Mouse (Mus musculus): ENCODE results near the gene Nptx1. TPM values are rescaled to one million over a fixed set of nuclear protein-coding genes. Genes with fewer than 3 reads are reported as not detected.

Nptx1 gene
- total RNA-seq, 2 experiments from 2014 or later, result 492 to 504 TPM

DNA sequence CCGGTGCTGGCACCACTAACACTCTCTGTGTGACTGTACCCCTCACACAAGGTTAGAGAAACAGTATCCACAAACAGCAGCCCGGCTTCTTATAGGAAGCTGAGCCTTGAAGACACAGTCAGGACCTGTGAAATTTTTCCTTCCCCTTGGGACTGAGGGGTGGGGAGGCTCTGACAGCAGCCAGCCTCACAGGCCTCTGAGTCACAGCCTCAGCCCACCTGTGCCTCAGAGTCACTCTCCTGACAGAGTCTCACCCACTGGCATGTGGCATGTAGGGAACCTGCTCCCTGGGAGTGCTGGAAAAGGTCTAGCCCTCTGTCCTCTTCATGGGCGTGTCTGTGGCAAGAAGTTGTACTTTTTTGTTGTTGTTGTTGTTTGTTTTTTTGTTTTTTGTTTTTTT is 3.9 kb upstream of the Nptx1 start:
- no peak for DNase-seq (ENCODE audit: low spot score in 2 of 2)

GRCm38 (mm10) chr11:119550546-119551335 is 3.2 kb upstream of the Nptx1 start:
- DNase-seq (ENCODE audit: low spot score in 2 of 2), result peak in 1 of 2 experiments; percentile 53

DNA sequence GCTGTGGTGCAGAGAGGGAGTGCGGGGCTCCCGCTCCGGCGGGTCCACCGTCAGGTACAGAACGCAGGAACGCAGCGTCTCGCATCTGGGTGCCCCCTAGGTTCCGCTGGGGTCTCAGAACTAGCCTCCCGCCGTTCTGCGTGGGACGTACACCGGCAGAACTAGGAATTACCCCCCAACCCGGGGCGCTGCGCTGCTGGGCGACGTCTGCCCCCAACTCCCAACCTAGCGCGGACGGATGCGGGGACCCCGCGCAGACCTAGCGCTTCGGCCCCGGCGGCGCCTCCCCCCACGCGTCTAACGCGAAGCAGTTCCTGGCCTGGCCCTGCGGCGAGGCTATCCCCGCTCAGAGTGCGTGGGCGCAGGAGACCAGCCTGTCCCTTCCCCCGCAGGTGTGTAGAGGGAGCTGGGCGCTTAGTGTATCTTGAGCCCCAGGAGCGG is 1.8 kb upstream of the Nptx1 start:
- DNase-seq (ENCODE audit: low spot score in 2 of 2), result peak in 1 of 2 experiments; percentile 44

- peak in 1 of 2 experiments; percentile 43 for DNase-seq (ENCODE audit: low spot score in 2 of 2)
Observed at GRCm38 (mm10) chr11:119548741-119549370, 1.3 kb upstream of the Nptx1 start.

- DNase-seq (ENCODE audit: low spot score in 2 of 2), result peak in 1 of 2 experiments; percentile 38
Observed at GRCm38 (mm10) chr11:119547951-119548591, 518 bp upstream of the Nptx1 start.

GRCm38 (mm10) chr11:119546496-119547182 is 914 bp downstream of the Nptx1 start:
- DNase-seq (ENCODE audit: low spot score in 2 of 2), result no peak

- DNase-seq (ENCODE audit: low spot score in 2 of 2), result peak in 1 of 2 experiments; percentile 39
Observed at GRCm38 (mm10) chr11:119545741-119546495, 1.6 kb downstream of the Nptx1 start.

DNA sequence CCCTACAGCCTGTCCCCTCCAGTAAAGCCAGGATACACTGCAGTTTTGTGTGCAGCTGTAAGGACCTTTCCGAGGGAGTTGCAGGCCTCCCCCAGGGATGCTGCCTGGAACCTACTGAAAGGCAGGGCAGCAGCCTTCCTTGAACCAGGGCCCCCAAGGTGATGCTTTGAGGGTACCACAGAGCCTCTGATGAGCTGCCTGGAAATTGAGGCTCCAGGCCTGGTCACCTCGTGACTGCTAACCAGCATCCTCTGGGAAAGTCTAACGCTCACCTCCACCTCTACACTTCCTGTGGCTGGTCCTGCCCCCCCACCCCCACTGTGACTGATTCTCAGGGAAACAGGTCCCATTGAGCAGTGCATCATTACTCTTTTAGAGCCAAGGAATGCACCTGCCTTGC is 2.3 kb downstream of the Nptx1 start:
- DNase-seq (ENCODE audit: low spot score in 2 of 2), result no peak

DNA sequence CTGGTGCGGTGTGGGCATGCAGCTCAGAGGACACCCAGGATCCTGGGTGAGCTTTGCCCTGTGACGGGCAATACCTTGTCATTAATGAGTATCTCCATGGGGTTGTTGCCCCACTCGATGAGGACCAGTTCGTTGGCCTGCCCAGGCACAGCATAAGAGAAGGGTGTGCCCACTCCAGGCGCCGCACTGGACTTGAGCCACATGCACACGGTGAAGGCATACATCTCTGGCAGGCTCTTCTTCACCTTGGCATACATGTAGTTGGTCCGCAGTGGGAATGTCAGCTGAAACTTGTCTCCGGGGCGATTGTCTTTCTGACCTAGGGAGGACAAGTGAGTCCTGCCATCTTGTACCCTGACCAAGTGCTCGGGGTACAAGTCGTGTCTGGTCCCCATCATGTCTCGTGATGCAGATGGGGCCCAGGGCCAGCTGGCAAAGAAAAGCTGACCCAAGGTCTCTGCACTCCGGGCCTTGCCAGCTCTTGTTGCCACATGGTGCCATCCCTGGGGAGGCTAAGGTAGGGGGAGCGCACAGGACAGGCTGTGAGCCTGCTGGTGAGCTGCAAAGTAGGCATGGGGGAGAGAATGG is 2.9 kb downstream of the Nptx1 start:
- no peak for DNase-seq (ENCODE audit: low spot score in 2 of 2)

DNA sequence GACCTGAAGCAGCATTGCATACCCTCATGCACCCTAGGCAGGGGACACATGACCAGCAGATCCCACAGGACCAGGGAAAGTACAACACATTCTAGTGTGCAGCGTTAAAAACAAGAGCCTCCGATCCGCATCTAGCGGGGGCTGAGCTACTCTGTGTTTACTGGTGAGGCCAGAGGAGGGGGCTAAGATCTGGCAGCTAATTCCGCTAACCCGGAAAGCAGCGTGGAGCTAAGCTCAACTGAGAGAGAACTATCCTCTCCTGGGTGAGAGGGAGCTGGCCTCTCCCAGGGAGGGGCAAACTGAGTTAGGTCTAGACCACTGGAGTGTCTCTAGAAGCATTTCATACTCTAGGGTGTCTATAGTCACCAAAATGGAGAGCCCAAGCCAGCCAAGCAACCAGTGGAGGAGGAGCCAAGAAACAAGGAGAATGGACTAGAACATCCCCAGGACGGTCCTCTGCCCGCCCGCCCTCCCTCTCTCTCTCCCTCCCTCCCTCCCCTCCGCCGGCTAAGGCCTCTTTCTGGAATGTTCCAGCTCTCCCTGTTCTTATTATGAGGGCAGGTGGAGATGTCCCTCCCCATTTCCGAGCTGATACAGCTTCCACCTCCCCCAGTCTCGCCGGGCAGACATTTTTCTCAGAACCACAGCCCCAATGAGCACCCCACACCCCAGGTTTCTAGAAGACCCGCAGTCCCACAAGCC is 3.6 kb downstream of the Nptx1 start:
- DNase-seq (ENCODE audit: low spot score in 2 of 2), result no peak

DNA sequence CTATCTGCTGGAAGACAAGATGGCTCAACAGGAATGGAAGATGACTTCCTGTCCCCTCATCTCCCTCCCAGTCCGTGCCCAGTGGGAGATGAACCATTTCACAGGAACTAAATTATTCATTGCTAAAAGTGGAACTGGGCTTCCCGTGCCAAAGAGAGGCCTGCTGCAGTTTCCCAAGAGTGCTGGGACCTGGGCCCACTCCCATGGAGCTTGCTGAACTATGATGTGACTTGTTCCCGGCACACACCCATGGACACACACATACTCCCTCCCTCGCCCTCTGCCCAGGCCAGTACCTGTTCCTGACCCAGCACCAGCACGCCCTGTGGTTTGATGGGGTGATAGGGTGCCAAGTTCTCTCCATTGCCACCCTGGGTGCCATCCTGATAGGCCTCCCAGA is 4.7 kb downstream of the Nptx1 start:
- peak in 1 of 2 experiments; percentile 41 for DNase-seq (ENCODE audit: low spot score in 2 of 2)

DNA sequence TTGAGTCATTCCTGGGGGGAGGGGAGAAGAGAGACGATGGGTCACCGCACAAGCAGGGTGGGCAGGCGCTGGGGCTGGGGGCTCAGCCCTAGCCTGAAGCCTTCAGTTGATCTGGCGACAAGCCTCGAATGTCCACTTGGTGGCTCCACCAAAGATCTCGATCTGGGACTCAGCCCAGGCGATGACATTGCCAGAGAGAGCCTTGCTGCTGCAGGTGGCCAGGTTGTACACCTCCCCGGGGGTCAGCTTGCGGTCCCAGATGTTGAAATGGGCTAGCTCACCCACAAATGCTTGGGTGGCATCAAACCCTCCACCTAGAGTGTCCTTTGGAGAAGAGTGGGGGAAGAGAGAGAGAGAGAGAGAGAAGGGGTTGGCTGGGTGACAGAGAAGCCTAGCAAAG is 5.2 kb downstream of the Nptx1 start:
- no peak for DNase-seq (ENCODE audit: low spot score in 2 of 2)

DNA sequence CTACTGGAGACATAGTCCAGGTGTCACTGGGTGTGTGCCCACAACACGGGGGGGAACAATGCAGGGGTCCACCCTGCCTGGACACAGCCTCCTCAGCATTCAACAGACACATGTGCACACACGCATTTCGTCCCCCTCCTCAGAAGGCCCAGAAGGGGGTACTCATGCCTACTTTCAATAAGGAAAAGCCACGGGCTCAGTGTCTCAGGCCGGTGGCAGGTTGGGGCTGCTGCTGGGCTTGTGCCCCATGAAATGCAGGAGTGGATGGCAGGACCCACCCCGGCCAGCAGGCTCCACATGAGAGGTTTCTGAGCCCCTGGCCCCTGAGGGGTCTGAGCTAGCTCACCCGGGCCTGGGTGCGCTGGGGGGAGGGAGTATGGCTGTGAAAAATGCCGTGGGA is 6.5 kb downstream of the Nptx1 start:
- no peak for DNase-seq (ENCODE audit: low spot score in 2 of 2)

GRCm38 (mm10) chr11:119540560-119540959 is 7.0 kb downstream of the Nptx1 start:
- no peak for DNase-seq (ENCODE audit: low spot score in 2 of 2)

- no peak for DNase-seq (ENCODE audit: low spot score in 2 of 2)
Observed at GRCm38 (mm10) chr11:119539944-119540343, 7.6 kb downstream of the Nptx1 start.

GRCm38 (mm10) chr11:119533745-119534144 is 13.8 kb downstream of the Nptx1 start:
- DNase-seq (ENCODE audit: low spot score in 2 of 2), result no peak

DNA sequence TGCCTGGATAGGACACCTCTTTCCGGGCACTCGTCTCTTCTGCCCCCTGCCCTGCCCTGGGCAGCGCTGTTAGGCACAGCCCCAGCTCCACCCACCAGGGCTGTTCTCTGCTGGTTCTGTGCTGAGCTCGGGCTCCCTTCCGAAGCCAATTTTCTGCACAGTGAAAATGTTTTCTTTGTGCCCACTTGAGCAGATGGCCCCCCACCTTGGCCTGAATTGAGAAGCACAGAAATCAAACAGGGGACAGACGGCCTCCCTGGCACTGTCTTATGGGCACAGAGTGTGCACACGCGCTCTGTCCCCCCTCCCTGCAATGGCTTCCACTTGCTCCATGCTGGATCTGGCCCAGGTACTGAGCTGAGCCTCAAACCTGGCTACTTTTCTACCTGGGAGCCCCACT is 15.1 kb downstream of the Nptx1 start:
- DNase-seq (ENCODE audit: low spot score in 2 of 2), result peak in 1 of 2 experiments; percentile 55

DNA sequence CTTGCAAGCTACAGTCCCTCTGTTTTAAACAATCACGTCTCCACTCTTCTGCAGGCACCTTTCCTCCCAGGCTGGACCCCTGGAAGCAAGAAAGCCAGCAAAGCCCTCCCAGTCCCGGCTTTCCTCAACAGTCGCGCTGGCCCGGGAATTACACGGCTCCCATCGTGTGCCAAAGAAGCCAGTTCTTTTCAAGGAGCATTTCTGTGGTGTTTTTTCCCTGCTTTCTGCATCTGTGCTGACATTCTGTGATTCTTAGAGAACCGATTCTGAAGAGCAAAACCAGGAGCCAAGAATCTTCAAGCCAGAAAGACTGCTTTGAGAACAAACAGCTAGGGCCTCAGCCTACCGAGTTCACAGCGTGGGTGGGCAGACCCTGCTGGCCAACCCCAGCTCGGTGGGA is 18.6 kb downstream of the Nptx1 start:
- peak in 1 of 2 experiments; percentile 49 for DNase-seq (ENCODE audit: low spot score in 2 of 2)

- DNase-seq (ENCODE audit: low spot score in 2 of 2), result no peak
Observed at GRCm38 (mm10) chr11:119526068-119526966, 21.2 kb downstream of the Nptx1 start.
